Mouse (Mus musculus) neural tube, embryonic 15.5 days (tissue): ENCODE measurements around the gene 1700092M07Rik. TPM values are rescaled to one million over a fixed set of nuclear protein-coding genes. Genes with fewer than 3 reads are reported as not detected.
"Not testable (repeated sequence)": the region's sequence is repeated elsewhere in the genome, so short reads cannot be mapped to it uniquely, and the experiment has no call there.

ENCODE experiments used
- ATAC-seq: fragments of 200-750 bp; cut with Nextera tagmentation; 2 replicates; pipeline ENCODE4 v1.8.0; 2017; ENCODE audit warnings: mild to moderate bottlenecking, moderate TSS enrichment, moderate library complexity; ENCODE audit not compliant: low FRiP score
- H3K27ac ChIP-seq: fragments of 300-500 bp; sonication (generic); replicated peaks from 2 replicates; pipeline ENCODE4 v1.5.1; 2015; ENCODE audit warnings: mild to moderate bottlenecking, inconsistent platforms
- H3K27me3 ChIP-seq: fragments of 300-500 bp; sonication (generic); replicated peaks from 2 replicates; pipeline ENCODE4 v1.6.1; 2015; ENCODE audit warnings: inconsistent platforms
- H3K36me3 ChIP-seq: fragments of 300-500 bp; sonication (generic); 2 replicates; pipeline ENCODE4 v1.6.1; 2015; ENCODE audit warnings: inconsistent platforms
- H3K4me1 ChIP-seq: fragments of 300-500 bp; sonication (generic); 2 replicates; pipeline ENCODE4 v1.6.1; 2015; ENCODE audit warnings: inconsistent platforms
- H3K4me2 ChIP-seq: fragments of 300-500 bp; sonication (generic); 2 replicates; pipeline ENCODE4 v1.6.1; 2015; ENCODE audit warnings: inconsistent platforms, mild to moderate bottlenecking, moderate library complexity
- H3K4me3 ChIP-seq: fragments of 300-500 bp; sonication (generic); replicated peaks from 2 replicates; pipeline ENCODE4 v1.5.1; 2015; ENCODE audit warnings: mild to moderate bottlenecking, inconsistent platforms
- H3K9ac ChIP-seq: fragments of 300-500 bp; sonication (generic); replicated peaks from 2 replicates; pipeline ENCODE4 v1.6.1; 2015; ENCODE audit warnings: mild to moderate bottlenecking, inconsistent platforms
- H3K9me3 ChIP-seq: fragments of 300-500 bp; sonication (generic); replicated peaks from 2 replicates; pipeline ENCODE4 v1.6.1; 2016; ENCODE audit warnings: inconsistent platforms
- WGBS: fragments of 180-500 bp; shearing (Covaris S2); methylation state at CpG from one replicate; pipeline ENCODE4 v1.1.7; 2015; ENCODE audit warnings: mixed read lengths; 5-methylcytosine and 5-hydroxymethylcytosine counted together
- polyA plus RNA-seq: library from polyadenylated mRNA; unstranded; fragments of >200 nt; fragmentation: Nextera tagmentation; extraction: Ambion mirVana; gene quantifications from 2 replicates; pipeline ENCODE4 v1.2.1, GENCODE M21; 2015

1700092M07Rik gene
- polyA plus RNA-seq, 1 experiment from 2014 or later, result 1.5 TPM

GRCm38 (mm10) chr19:8721378-8721777 is 19.1 kb upstream of the 1700092M07Rik start:
- Histone ChIP-seq H3K4me2 (peak overlapping the region; percentile 67), H3K9me3 (no peaks in the 10 kb centered on the region), H3K27me3 (no peaks in the 10 kb centered on the region), H3K36me3 (peaks cover 19% of the 10 kb centered on the region), H3K27ac (no peak overlapping the region), H3K4me3 (peak overlapping the region; percentile 70), H3K9ac (no peak overlapping the region), H3K4me1 (peaks cover 39% of the 10 kb centered on the region)
- 89% methylated on average over 1 of the region's 1 CpGs for WGBS
- no peak for ATAC-seq

DNA sequence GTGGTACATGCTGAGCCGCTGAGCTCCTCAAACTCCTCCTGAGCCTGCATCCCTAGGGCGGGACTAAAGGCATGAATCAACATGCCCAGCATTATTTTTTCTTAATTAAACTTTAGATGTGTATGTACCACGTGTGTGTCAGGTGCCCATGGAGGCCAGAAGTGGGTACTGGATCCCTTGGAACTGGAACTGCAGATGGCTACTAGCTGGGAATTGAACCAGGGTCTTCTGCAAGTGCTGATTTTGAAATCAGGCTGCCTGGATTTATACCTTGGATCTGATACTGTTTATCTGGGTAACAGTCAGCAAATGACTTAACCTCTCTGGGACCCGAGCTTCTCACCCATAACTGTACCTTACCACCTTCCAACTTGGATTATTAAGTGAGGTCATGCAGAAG is 18.5 kb upstream of the 1700092M07Rik start:
- H3K27me3 ChIP-seq, result no peaks in the 10 kb centered on the region
- ATAC-seq, result no peak; the same call in 1 of the 2 replicates
- H3K4me2 ChIP-seq, result peak overlapping the region; percentile 67
- H3K27ac ChIP-seq, result peak overlapping the region; percentile 96
- no peaks in the 10 kb centered on the region for H3K9me3 ChIP-seq
- H3K9ac ChIP-seq, result peak overlapping the region; percentile 89
- H3K4me3 ChIP-seq, result peak overlapping the region; percentile 70
- 55% methylated on average over 4 of the region's 4 CpGs for WGBS
- peaks cover 25% of the 10 kb centered on the region for H3K36me3 ChIP-seq
- peaks cover 39% of the 10 kb centered on the region for H3K4me1 ChIP-seq

- Histone ChIP-seq H3K4me1 (peaks cover 39% of the 10 kb centered on the region), H3K9ac (peak overlapping the region; percentile 89), H3K9me3 (no peaks in the 10 kb centered on the region), H3K27ac (peak overlapping the region; percentile 96), H3K4me3 (peak overlapping the region; percentile 70), H3K27me3 (no peaks in the 10 kb centered on the region), H3K4me2 (peak overlapping the region; percentile 67), H3K36me3 (peaks cover 26% of the 10 kb centered on the region)
- peak; percentile 19 for ATAC-seq
- WGBS, result under 1% methylated on average over 5 of the region's 5 CpGs
Measured at GRCm38 (mm10) chr19:8722559-8722906, 18.0 kb upstream of the 1700092M07Rik start.

DNA sequence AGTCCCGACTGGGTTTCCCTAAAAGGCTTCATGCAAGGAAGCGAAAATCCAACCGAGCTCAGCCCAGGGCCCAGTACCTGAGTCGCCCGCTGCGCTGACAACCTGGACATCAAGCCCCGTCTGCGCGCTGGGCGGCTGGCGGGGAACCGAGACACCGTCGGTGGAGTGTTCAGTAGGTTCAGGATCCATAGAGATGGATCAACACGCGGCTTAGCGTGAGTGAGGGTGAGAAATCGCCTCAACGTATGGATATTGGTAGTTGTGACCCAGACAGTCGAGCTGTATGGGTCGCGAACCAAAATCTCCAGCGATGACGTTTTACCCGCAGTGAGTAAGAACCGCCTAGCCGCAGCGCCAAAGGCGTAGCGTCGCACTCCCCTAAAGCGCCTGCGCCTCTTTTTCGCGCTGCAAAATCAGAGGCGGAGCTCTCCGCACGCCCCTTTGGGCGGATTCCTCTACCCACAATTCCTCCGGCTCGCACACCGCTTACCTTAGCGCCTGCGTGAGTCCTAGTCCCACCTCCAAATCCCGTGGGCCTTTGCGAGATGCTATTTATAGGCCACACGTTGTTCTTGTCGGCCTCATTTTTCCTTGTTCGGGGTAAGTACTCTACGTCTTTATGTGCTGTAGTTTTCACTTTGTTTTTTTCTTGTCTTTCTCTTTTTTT is 17.5 kb upstream of the 1700092M07Rik start, which contains the start of gene Slc3a2:
Gene Slc3a2 (minus strand): TSS at position 463 of the 667 bp plus-strand sequence.
- H3K4me2 ChIP-seq, result peak within 1 kb of the TSS; percentile 67
- H3K9ac ChIP-seq, result peak within 1 kb of the TSS; percentile 89
- H3K36me3 ChIP-seq, result peaks cover 26% of the 10 kb centered on the region
- peak within 1 kb of the TSS; percentile 96 for H3K27ac ChIP-seq
- no peaks in the 10 kb centered on the region for H3K9me3 ChIP-seq
- ATAC-seq, result peak; percentile 97
- WGBS, result under 1% methylated on average over 50 of the region's 50 CpGs
- H3K4me1 ChIP-seq, result peaks cover 39% of the 10 kb centered on the region
- H3K4me3 ChIP-seq, result peak within 1 kb of the TSS; percentile 70
- H3K27me3 ChIP-seq, result no peaks in the 10 kb centered on the region

DNA sequence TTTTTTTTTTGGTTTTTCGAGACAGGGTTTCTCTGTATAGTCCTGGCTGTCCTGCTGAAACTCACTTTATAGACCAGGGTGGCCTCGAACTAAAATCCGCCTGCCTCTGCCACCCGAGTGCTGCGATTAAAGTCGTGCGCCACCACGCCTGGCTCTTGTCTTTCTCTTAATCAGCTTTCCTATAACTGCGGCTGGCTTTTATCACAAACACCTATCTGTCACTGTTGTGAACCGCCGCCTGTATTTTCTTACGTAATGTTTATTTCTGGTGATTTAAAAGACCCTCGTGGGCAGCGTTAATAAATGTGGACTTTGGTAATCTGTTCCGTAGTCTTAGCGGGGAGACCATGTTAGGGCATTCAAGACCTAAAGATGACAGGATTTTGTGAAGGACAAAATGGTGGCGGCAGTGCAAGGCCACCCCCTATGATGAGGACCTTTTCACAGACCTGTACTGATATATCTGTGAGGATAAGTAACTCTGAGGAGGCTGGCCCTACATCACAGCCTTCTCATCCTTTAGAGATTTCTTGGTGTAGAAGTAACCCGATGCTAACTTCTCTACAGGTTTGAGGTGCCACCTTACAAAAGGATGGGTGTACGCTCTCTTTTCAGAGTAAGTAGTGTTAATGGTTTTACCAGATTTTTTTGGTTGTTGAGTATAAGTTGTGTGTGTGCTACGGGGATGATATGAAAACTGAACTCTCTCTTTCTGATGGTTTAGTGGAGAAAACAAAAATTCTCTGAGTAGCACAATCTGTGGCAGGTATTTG is 16.8 kb upstream of the 1700092M07Rik start:
- Histone ChIP-seq H3K27ac (peak overlapping the region; percentile 96), H3K9me3 (no peaks in the 10 kb centered on the region), H3K4me3 (peak overlapping the region; percentile 70), H3K9ac (peak overlapping the region; percentile 84), H3K4me2 (peak overlapping the region; percentile 67), H3K36me3 (peaks cover 26% of the 10 kb centered on the region), H3K27me3 (no peaks in the 10 kb centered on the region), H3K4me1 (peaks cover 38% of the 10 kb centered on the region)
- ATAC-seq, result 0 out of 2 replicates have a peak, but pooled peaks have one; percentile 12
- under 1% methylated on average over 20 of the region's 20 CpGs for WGBS

- peak overlapping the region; percentile 96 for H3K27ac ChIP-seq
- peak overlapping the region; percentile 70 for H3K4me3 ChIP-seq
- H3K27me3 ChIP-seq, result no peaks in the 10 kb centered on the region
- no peak for ATAC-seq
- H3K36me3 ChIP-seq, result peaks cover 26% of the 10 kb centered on the region
- peak overlapping the region; percentile 67 for H3K4me2 ChIP-seq
- H3K9ac ChIP-seq, result peak overlapping the region; percentile 84
- H3K9me3 ChIP-seq, result no peaks in the 10 kb centered on the region
- H3K4me1 ChIP-seq, result peaks cover 37% of the 10 kb centered on the region
- WGBS, result 0% methylated on average over 2 of the region's 2 CpGs
Measured at GRCm38 (mm10) chr19:8724392-8724791, 16.1 kb upstream of the 1700092M07Rik start.

DNA sequence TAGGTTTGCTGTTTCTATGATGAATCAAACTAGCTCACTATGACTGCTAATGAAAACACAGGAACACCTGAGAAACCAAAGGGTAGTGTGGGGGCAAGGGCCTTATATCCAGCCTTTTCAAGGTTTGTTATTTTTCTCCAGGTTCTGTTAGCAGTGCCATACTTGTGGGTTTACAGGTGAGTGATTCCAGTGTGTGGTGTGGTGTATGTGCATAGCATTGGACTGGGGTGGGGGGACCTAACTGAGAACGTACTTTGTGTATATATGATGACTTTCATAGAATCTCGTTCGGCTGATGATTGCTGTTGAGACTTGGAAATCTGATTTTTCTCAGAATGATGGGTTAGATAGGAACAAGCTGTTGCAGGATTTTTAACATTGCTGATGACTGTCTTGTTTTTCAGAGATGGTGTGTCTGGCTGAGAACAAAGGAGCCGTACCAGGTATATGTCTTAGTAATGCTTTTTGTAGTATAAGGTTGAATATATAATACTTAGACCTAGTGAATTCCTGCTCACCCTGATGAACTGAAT is 15.4 kb upstream of the 1700092M07Rik start:
- no peak overlapping the region for H3K27ac ChIP-seq

GRCm38 (mm10) chr19:8726609-8727390 is 13.7 kb upstream of the 1700092M07Rik start:
- peaks cover 26% of the 10 kb centered on the region for H3K36me3 ChIP-seq
- no peaks in the 10 kb centered on the region for H3K27me3 ChIP-seq
- ATAC-seq, result no peak
- H3K9ac ChIP-seq, result no peak overlapping the region
- WGBS, result 24% methylated on average over 3 of the region's 3 CpGs
- H3K27ac ChIP-seq, result no peak overlapping the region
- no peak overlapping the region for H3K4me2 ChIP-seq
- H3K9me3 ChIP-seq, result no peaks in the 10 kb centered on the region
- H3K4me3 ChIP-seq, result no peak overlapping the region
- peaks cover 25% of the 10 kb centered on the region for H3K4me1 ChIP-seq

More for the DNA sequence above, 15.4 kb upstream of the 1700092M07Rik start:
- H3K27me3 ChIP-seq, result no peaks in the 10 kb centered on the region
- peaks cover 37% of the 10 kb centered on the region for H3K4me1 ChIP-seq
- H3K9ac ChIP-seq, result peak overlapping the region; percentile 84
- H3K9me3 ChIP-seq, result no peaks in the 10 kb centered on the region
- ATAC-seq, result no peak
- WGBS, result 56% methylated on average over 4 of the region's 4 CpGs
- peaks cover 26% of the 10 kb centered on the region for H3K36me3 ChIP-seq
- peak overlapping the region; percentile 70 for H3K4me3 ChIP-seq
- peak overlapping the region; percentile 67 for H3K4me2 ChIP-seq

DNA sequence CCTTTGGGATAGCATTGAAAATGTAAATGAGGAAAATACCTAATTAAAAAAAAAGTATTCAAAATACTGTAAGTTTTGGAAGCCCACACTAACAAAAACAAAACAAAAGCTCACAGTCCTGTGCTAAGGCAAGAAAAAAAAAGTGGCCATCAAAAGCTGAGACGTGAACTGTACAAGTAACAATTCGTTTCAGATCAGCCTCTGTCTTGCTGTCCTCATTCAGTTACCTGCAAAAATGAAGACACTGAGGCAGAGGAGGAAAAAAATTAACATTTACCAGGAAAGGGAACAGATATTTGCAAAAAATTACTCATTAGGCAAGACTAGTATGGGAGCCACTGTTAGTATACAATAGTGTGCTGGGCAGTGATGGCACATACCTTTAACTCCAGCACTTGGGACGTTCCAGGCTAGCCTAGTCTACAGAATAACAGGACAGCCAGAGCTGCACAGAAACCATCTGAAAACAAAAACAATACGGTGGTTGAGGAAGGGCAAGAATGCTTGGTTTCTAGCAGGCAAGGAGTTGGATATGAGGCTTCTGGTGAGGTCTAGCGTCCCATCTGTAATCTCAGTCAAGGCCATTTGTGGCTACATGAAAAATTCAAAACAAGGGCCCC is 12.9 kb upstream of the 1700092M07Rik start:
- Histone ChIP-seq H3K36me3 (peaks cover 26% of the 10 kb centered on the region), H3K9ac (no peak overlapping the region), H3K9me3 (no peaks in the 10 kb centered on the region), H3K4me3 (no peak overlapping the region), H3K27ac (no peak overlapping the region), H3K27me3 (no peaks in the 10 kb centered on the region), H3K4me2 (no peak overlapping the region), H3K4me1 (peaks cover 20% of the 10 kb centered on the region)
- 28% methylated on average over 5 of the region's 5 CpGs for WGBS
- no peak for ATAC-seq

GRCm38 (mm10) chr19:8728335-8729099 is 12.0 kb upstream of the 1700092M07Rik start:
- not testable (repeated sequence) for H3K9ac ChIP-seq, ATAC-seq, H3K27ac ChIP-seq, H3K9me3 ChIP-seq, H3K27me3 ChIP-seq, H3K4me2 ChIP-seq, H3K4me3 ChIP-seq
- 54% methylated on average over 3 of the region's 3 CpGs for WGBS
- Histone ChIP-seq H3K36me3 (peaks cover 26% of the 10 kb centered on the region), H3K4me1 (peaks cover 20% of the 10 kb centered on the region)
